Mouse (Mus musculus): ENCODE measurements around the gene Tbc1d15.

DNA sequence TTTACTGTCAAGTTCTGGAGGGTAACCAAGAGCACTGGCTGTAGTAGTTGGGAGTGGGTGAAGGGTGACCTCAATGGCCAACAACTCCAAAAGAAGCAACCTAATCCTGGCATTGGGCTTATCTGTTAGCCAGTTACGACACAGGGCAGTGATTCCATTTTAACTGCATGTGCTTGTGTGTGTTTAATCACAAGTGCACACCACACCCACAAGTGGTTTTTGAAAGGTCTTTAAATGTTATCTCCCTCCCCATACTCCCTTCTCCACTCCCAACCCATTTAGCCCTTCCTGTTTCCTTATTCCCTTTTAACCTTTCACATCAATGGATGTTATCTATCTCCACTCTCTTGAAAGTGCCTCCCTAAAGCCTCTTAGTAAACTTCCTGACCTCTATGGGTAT is 46.0 kb downstream of the Tbc1d15 start:
- TF ChIP-seq CTCF (IDR thresholded peaks at IDR 0.05; ENCODE audit: extremely low read depth, insufficient read depth, insufficient read length, insufficient replicate concordance) (no peak), POLR2A (IDR thresholded peaks at IDR 0.05; ENCODE audit: low read depth, low read length) (no peak)

Data from spleen, adult 2 months (tissue).